Mouse (Mus musculus) testis, adult 2 months (tissue): ENCODE data around the gene P3h4.

ENCODE experiments used
- CTCF ChIP-seq: fragments of 200-500 bp; IDR thresholded peaks from 2 replicates; pipeline ENCODE4 v1.5.1; 2012; ENCODE audit warnings: low read depth, mild to moderate bottlenecking, inconsistent platforms, low read length, moderate library complexity; ENCODE audit not compliant: control insufficient read depth, insufficient read depth, insufficient replicate concordance
- POLR2A ChIP-seq: fragments of 200-500 bp; IDR thresholded peaks from 2 replicates; pipeline ENCODE4 v1.6.1; 2012; ENCODE audit warnings: low read depth, mild to moderate bottlenecking, inconsistent platforms, low read length, moderate library complexity; ENCODE audit not compliant: control insufficient read depth

- TF ChIP-seq POLR2A (no peak), CTCF (no peak)
Observed at GRCm38 (mm10) chr11:100457247-100457646, 42.6 kb upstream of the P3h4 start.
